Mouse (Mus musculus) MEL (cell line): ENCODE measurements around the gene Ccdc121. TPM values are rescaled to one million over a fixed set of nuclear protein-coding genes. Genes with fewer than 3 reads are reported as not detected.

Experiments
- DNase-seq: peaks from one replicate; pipeline ENCODE4 v3.0.0; 2011; ENCODE audit warnings: low read depth, low spot score
- H3K27ac ChIP-seq: 2 replicates; pipeline ENCODE4 v1.5.1; 2012; ENCODE audit warnings: low read depth, mild to moderate bottlenecking, control low read depth, low read length, moderate library complexity; ENCODE audit not compliant: control insufficient read depth
- H3K27me3 ChIP-seq, 2 experiments: fragments of 150-350 bp in 1 of 2; sonication (generic) in 1 of 2; 2 replicates each; pipeline ENCODE4 v1.6.1; 2012; ENCODE audit warnings: low read length in 2 of 2, mild to moderate bottlenecking in 2 of 2, improper control_type of control experiment in 1 of 2, moderate library complexity in 1 of 2; ENCODE audit not compliant: insufficient read depth in 2 of 2, control insufficient read depth in 1 of 2
- H3K36me3 ChIP-seq, 2 experiments: 2 replicates each; pipeline ENCODE4 v1.6.1; 2012 to 2014; ENCODE audit warnings: low read length in 2 of 2, improper control_type of control experiment in 1 of 2, inconsistent platforms in 1 of 2, mild to moderate bottlenecking in 1 of 2; ENCODE audit not compliant: insufficient read depth in 2 of 2, control insufficient read depth in 1 of 2
- H3K4me1 ChIP-seq, 2 experiments: fragments of 150-350 bp in 1 of 2; sonication (generic) in 1 of 2; 2 replicates each; pipeline ENCODE4 v1.6.1; 2012; ENCODE audit warnings: low read length in 2 of 2, improper control_type of control experiment in 1 of 2, mild to moderate bottlenecking in 1 of 2; ENCODE audit not compliant: insufficient read depth in 2 of 2, control insufficient read depth in 1 of 2
- H3K4me3 ChIP-seq, 2 experiments: fragments of 150-350 bp in 1 of 2; sonication (generic) in 1 of 2; 2 replicates each; pipeline ENCODE4 v1.5.1; 2012; ENCODE audit warnings: low read depth in 2 of 2, low read length in 2 of 2, mild to moderate bottlenecking in 2 of 2, moderate library complexity in 2 of 2, control low read depth in 1 of 2, improper control_type of control experiment in 1 of 2; ENCODE audit not compliant: control insufficient read depth in 1 of 2, insufficient read depth in 1 of 2
- H3K79me2 ChIP-seq: 2 replicates; pipeline ENCODE4 v1.6.1; 2012; ENCODE audit warnings: mild to moderate bottlenecking, low read length, moderate library complexity; ENCODE audit not compliant: control insufficient read depth, poor library complexity, insufficient read depth
- H3K9ac ChIP-seq: 2 replicates; pipeline ENCODE4 v1.6.1; 2012; ENCODE audit warnings: low read depth, mild to moderate bottlenecking, control low read depth, low read length, moderate library complexity; ENCODE audit not compliant: control insufficient read depth, poor library complexity, severe bottlenecking
- H3K9me3 ChIP-seq: fragments of 150-350 bp; sonication (generic); replicated peaks from 2 replicates; pipeline ENCODE4 v1.6.1; 2012; ENCODE audit warnings: mild to moderate bottlenecking, low read length, improper control_type of control experiment, moderate library complexity; ENCODE audit not compliant: insufficient read depth
- CHD1 ChIP-seq: IDR thresholded peaks from 2 replicates; pipeline ENCODE4 v1.6.1; 2012; ENCODE audit warnings: low read depth, mild to moderate bottlenecking, inconsistent platforms, low read length, improper control_type of control experiment
- CHD2 ChIP-seq: IDR thresholded peaks from 2 replicates; pipeline ENCODE4 v1.6.1; 2011; ENCODE audit warnings: low read length, improper control_type of control experiment
- CTCF ChIP-seq, 3 experiments: IDR thresholded peaks in 2 of 3; conservative IDR thresholded peaks in 1 of 3; 2 replicates each; pipeline ENCODE4 v1.5.1; 2011 to 2012; ENCODE audit warnings: low read length in 3 of 3, low read depth in 2 of 3, mild to moderate bottlenecking in 2 of 3, improper control_type of control experiment in 1 of 3, inconsistent platforms in 1 of 3, mixed read lengths in 1 of 3, moderate library complexity in 1 of 3; ENCODE audit not compliant: control insufficient read depth in 1 of 3, insufficient read depth in 1 of 3, poor library complexity in 1 of 3, severe bottlenecking in 1 of 3
- E2F4 ChIP-seq: IDR thresholded peaks from 2 replicates; pipeline ENCODE4 v1.6.1; 2011; ENCODE audit warnings: low read depth, low read length, improper control_type of control experiment, borderline replicate concordance
- ELF1 ChIP-seq: IDR thresholded peaks from 2 replicates; pipeline ENCODE4 v1.6.1; 2014; ENCODE audit warnings: low read depth, mild to moderate bottlenecking, inconsistent platforms, low read length, improper control_type of control experiment, moderate library complexity
- ETS1 ChIP-seq: IDR thresholded peaks from 2 replicates; pipeline ENCODE4 v1.6.1; 2012; ENCODE audit warnings: low read depth, mild to moderate bottlenecking, inconsistent platforms, low read length, improper control_type of control experiment, moderate library complexity
- GABPA ChIP-seq: IDR thresholded peaks from 2 replicates; pipeline ENCODE4 v1.6.1; 2012; ENCODE audit warnings: low read depth, mild to moderate bottlenecking, inconsistent platforms, low read length, improper control_type of control experiment, moderate library complexity
- GATA1 ChIP-seq: IDR thresholded peaks from 2 replicates; pipeline ENCODE4 v1.6.1; 2011; ENCODE audit warnings: low read depth, low read length, improper control_type of control experiment
- HCFC1 ChIP-seq: IDR thresholded peaks from 2 replicates; pipeline ENCODE4 v1.6.1; 2012; ENCODE audit warnings: low read depth, mild to moderate bottlenecking, inconsistent platforms, low read length, improper control_type of control experiment, moderate library complexity
- JUND ChIP-seq: IDR thresholded peaks from 2 replicates; pipeline ENCODE4 v1.6.1; 2011; ENCODE audit warnings: low read depth, mild to moderate bottlenecking, improper control_type of control experiment, low read length
- MAFK ChIP-seq: IDR thresholded peaks from 2 replicates; pipeline ENCODE4 v1.6.1; 2011; ENCODE audit warnings: low read depth, mild to moderate bottlenecking, low read length, improper control_type of control experiment, borderline replicate concordance
- MAX ChIP-seq: IDR thresholded peaks from 2 replicates; pipeline ENCODE4 v1.6.1; 2011; ENCODE audit warnings: low read length, improper control_type of control experiment
- MAZ ChIP-seq: IDR thresholded peaks from 2 replicates; pipeline ENCODE4 v1.6.1; 2012; ENCODE audit warnings: low read depth, mild to moderate bottlenecking, inconsistent platforms, low read length, improper control_type of control experiment
- MXI1 ChIP-seq: IDR thresholded peaks from 2 replicates; pipeline ENCODE4 v1.6.1; 2011; ENCODE audit warnings: mild to moderate bottlenecking, low read depth, low read length, improper control_type of control experiment
- MYB ChIP-seq: IDR thresholded peaks from 2 replicates; pipeline ENCODE4 v1.6.1; 2011; ENCODE audit warnings: mild to moderate bottlenecking, low read depth, low read length, improper control_type of control experiment
- POLR2AphosphoS2 ChIP-seq: IDR thresholded peaks from 2 replicates; pipeline ENCODE4 v1.6.1; 2011; ENCODE audit warnings: low read length, improper control_type of control experiment
- POLR2AphosphoS5 ChIP-seq: IDR thresholded peaks from 2 replicates; pipeline ENCODE4 v1.6.1; 2012; ENCODE audit warnings: low read depth, borderline replicate concordance, mild to moderate bottlenecking, inconsistent platforms, low read length, moderate library complexity, mixed read lengths
- RAD21 ChIP-seq: IDR thresholded peaks from 2 replicates; pipeline ENCODE4 v1.6.1; 2011; ENCODE audit warnings: mild to moderate bottlenecking, low read depth, low read length, improper control_type of control experiment
- RCOR1 ChIP-seq: IDR thresholded peaks from 2 replicates; pipeline ENCODE4 v1.6.1; 2012; ENCODE audit warnings: low read depth, mild to moderate bottlenecking, inconsistent platforms, low read length, improper control_type of control experiment
- SMC3 ChIP-seq: IDR thresholded peaks from 2 replicates; pipeline ENCODE4 v1.6.1; 2011; ENCODE audit warnings: low read depth, low read length, improper control_type of control experiment
- UBTF ChIP-seq: IDR thresholded peaks from 2 replicates; pipeline ENCODE4 v1.6.1; 2012; ENCODE audit warnings: low read depth, mild to moderate bottlenecking, inconsistent platforms, low read length, improper control_type of control experiment, moderate library complexity, borderline replicate concordance; ENCODE audit not compliant: insufficient read depth
- ZC3H11A ChIP-seq: IDR thresholded peaks from 2 replicates; pipeline ENCODE4 v1.6.1; 2012; ENCODE audit warnings: low read depth, mild to moderate bottlenecking, inconsistent platforms, low read length, improper control_type of control experiment
- ZKSCAN1 ChIP-seq: IDR thresholded peaks from 2 replicates; pipeline ENCODE4 v1.6.1; 2012; ENCODE audit warnings: low read depth, mild to moderate bottlenecking, inconsistent platforms, low read length, improper control_type of control experiment, moderate library complexity
- ZMIZ1 ChIP-seq: IDR thresholded peaks from 2 replicates; pipeline ENCODE4 v1.6.1; 2012; ENCODE audit warnings: low read depth, mild to moderate bottlenecking, inconsistent platforms, low read length, improper control_type of control experiment, moderate library complexity
- polyA plus RNA-seq, 2 experiments: library from polyadenylated mRNA; stranded (reverse) in 1 of 2; unstranded in 1 of 2; fragments of >175 nt in 1 of 2; fragments of >200 nt in 1 of 2; gene quantifications; 2 replicates each; pipeline versions ENCODE4 v1.2.1 to v1.2.4; 2012; ENCODE audit warnings: low replicate concordance in 2 of 2, low read depth in 1 of 2; ENCODE audit not compliant: insufficient read length in 2 of 2, insufficient read depth in 1 of 2, missing spikeins in 1 of 2
- total RNA-seq: library from RNA; depleted of rRNA; stranded (reverse); fragments of 300-350 nt; gene quantifications from 2 replicates; pipeline ENCODE4 v1.2.3, GENCODE M21; 2012

Ccdc121 gene
- total and polyA plus RNA-seq, 3 experiments: not detected

- no peak for DNase-seq
- H3K36me3 ChIP-seq: no peaks in the 10 kb centered on the region
- H3K4me1 ChIP-seq: no peaks in the 10 kb centered on the region
- H3K27me3 ChIP-seq: peaks cover 5 to 8% of the 10 kb centered on the region in 2 experiments; a peak in 3 of 4 replicates
- H3K9ac ChIP-seq: no peak overlapping the region
- no peaks in the 10 kb centered on the region for H3K9me3 ChIP-seq
- no peak overlapping the region for H3K27ac ChIP-seq
- TF ChIP-seq ZC3H11A (no peak), CHD1 (no peak), MAX (no peak), ZMIZ1 (no peak), E2F4 (no peak), MAZ (no peak), ETS1 (no peak), ZKSCAN1 (no peak), MYB (no peak), CTCF (IDR thresholded peaks at IDR 0.05 in 2 of 3, conservative IDR thresholded peaks at IDR 0.05 in 1 of 3; ENCODE audit: control insufficient read depth in 1 of 3, insufficient read depth in 1 of 3, low read depth in 2 of 3, low read length in 3 of 3, poor library complexity in 1 of 3, severe bottlenecking in 1 of 3) (no peak), POLR2AphosphoS2 (no peak), RAD21 (no peak), SMC3 (no peak), ELF1 (no peak), GABPA (no peak), CHD2 (no peak), UBTF (no peak), MAFK (no peak), GATA1 (no peak)
- H3K4me3 ChIP-seq: no peak overlapping the region
- H3K79me2 ChIP-seq: no peaks in the 10 kb centered on the region
These were observed 49.8 kb downstream of the Ccdc121 start for GRCm38 (mm10) chr1:181461484-181461883.

GRCm38 (mm10) chr1:181460283-181460682, 51.0 kb downstream of the Ccdc121 start:
- Histone ChIP-seq H3K9me3 (no peaks in the 10 kb centered on the region), H3K4me1 (no peaks in the 10 kb centered on the region), H3K27ac (no peak overlapping the region), H3K36me3 (no peaks in the 10 kb centered on the region), H3K9ac (no peak overlapping the region), H3K79me2 (no peaks in the 10 kb centered on the region), H3K4me3 (no peak overlapping the region), H3K27me3 (peaks cover 5 to 6% of the 10 kb centered on the region in 2 experiments; a peak in 3 of 4 replicates)
- TF ChIP-seq MAFK: no peak
- no peak for TF ChIP-seq MXI1
- no peak for TF ChIP-seq POLR2AphosphoS5
- no peak for TF ChIP-seq POLR2AphosphoS2
- no peak for TF ChIP-seq HCFC1
- no peak for TF ChIP-seq ZC3H11A
- TF ChIP-seq JUND: no peak
- no peak for TF ChIP-seq CHD1
- no peak for TF ChIP-seq RCOR1
- TF ChIP-seq ETS1: no peak
- no peak for DNase-seq
